Mouse (Mus musculus): Measurements from ENCODE around the gene Pet2.

Pet2 gene

GRCm38 (mm10) chrX:89409589-89409988 lies at the start of gene Pet2:
Gene Pet2, minus strand, starts transcription at chrX:89409689.
- in situ Hi-C loops (cut with MboI, MseI), result no loop called here
